Mouse (Mus musculus) forebrain, embryonic 11.5 days (tissue): ENCODE measurements around the gene Cpsf6. TPM values are rescaled to one million over a fixed set of nuclear protein-coding genes. Genes with fewer than 3 reads are reported as not detected.
A peak's percentile ranks its signal among the peaks of the same experiment; 100 is the strongest.

Experiments
- ATAC-seq: fragments of 200-750 bp; cut with Nextera tagmentation; replicated peaks from 2 replicates; pipeline ENCODE4 v1.8.0; 2017; ENCODE audit warnings: moderate TSS enrichment; ENCODE audit not compliant: low FRiP score
- DNase-seq: peaks from one replicate; pipeline ENCODE4 v3.0.0-alpha.2; 2017; ENCODE audit warnings: low spot score
- H3K27ac ChIP-seq: fragments of 300-500 bp; sonication (generic); 2 replicates; pipeline ENCODE4 v1.5.1; 2014; ENCODE audit warnings: low read depth, low read length
- H3K27me3 ChIP-seq: fragments of 300-500 bp; sonication (generic); 2 replicates; pipeline ENCODE4 v1.6.1; 2014; ENCODE audit warnings: mild to moderate bottlenecking, low read length, mixed read lengths; ENCODE audit not compliant: control insufficient read depth, insufficient read depth
- H3K36me3 ChIP-seq: fragments of 300-500 bp; sonication (generic); 2 replicates; pipeline ENCODE4 v1.6.1; 2014; ENCODE audit warnings: mild to moderate bottlenecking, low read length, moderate library complexity, mixed read lengths; ENCODE audit not compliant: control insufficient read depth, insufficient read depth
- H3K4me1 ChIP-seq: fragments of 300-500 bp; sonication (generic); replicated peaks from 2 replicates; pipeline ENCODE4 v1.6.1; 2014; ENCODE audit warnings: low read length, mixed read lengths; ENCODE audit not compliant: control insufficient read depth, insufficient read depth
- H3K4me2 ChIP-seq: fragments of 300-500 bp; sonication (generic); 2 replicates; pipeline ENCODE4 v1.6.1; 2014; ENCODE audit warnings: low read depth, mild to moderate bottlenecking, low read length, moderate library complexity, mixed read lengths; ENCODE audit not compliant: severe bottlenecking
- H3K4me3 ChIP-seq: fragments of 300-500 bp; sonication (generic); 2 replicates; pipeline ENCODE4 v1.5.1; 2014; ENCODE audit warnings: low read depth, low read length
- H3K9ac ChIP-seq: fragments of 300-500 bp; sonication (generic); 2 replicates; pipeline ENCODE4 v1.6.1; 2014; ENCODE audit warnings: low read length
- H3K9me3 ChIP-seq: fragments of 300-500 bp; sonication (generic); 2 replicates; pipeline ENCODE4 v1.6.1; 2016; ENCODE audit warnings: low read length, mixed read lengths; ENCODE audit not compliant: control insufficient read depth
- WGBS: fragments of 180-500 bp; shearing (Covaris S2); extraction: QIAGEN DNeasy Blood & Tissue Kit; methylation state at CpG from one replicate; pipeline ENCODE4 v1.1.7; 2014; 5-methylcytosine and 5-hydroxymethylcytosine counted together
- polyA plus RNA-seq: library from polyadenylated mRNA; unstranded; fragments of >200 nt; fragmentation: Nextera tagmentation; extraction: Ambion mirVana; gene quantifications from 2 replicates; pipeline ENCODE4 v1.2.1, GENCODE M21; 2014

The Cpsf6 gene
- polyA plus RNA-seq, 1 experiment from 2014 or later = 282 TPM

- Histone ChIP-seq H3K27me3 (no peaks in the 10 kb centered on the region), H3K27ac (no peak overlapping the region), H3K9ac (no peak overlapping the region), H3K4me2 (no peak overlapping the region), H3K36me3 (no peaks in the 10 kb centered on the region), H3K4me1 (no peaks in the 10 kb centered on the region; the same call in 1 of the 2 replicates), H3K9me3 (no peaks in the 10 kb centered on the region), H3K4me3 (no peak overlapping the region)
- 91% methylated on average over 6 of the region's 6 CpGs for WGBS
- DNase-seq (no peak), ATAC-seq (no peak)
Observed at GRCm38 (mm10) chr10:117404384-117404783, 24.6 kb upstream of the Cpsf6 start.

DNA sequence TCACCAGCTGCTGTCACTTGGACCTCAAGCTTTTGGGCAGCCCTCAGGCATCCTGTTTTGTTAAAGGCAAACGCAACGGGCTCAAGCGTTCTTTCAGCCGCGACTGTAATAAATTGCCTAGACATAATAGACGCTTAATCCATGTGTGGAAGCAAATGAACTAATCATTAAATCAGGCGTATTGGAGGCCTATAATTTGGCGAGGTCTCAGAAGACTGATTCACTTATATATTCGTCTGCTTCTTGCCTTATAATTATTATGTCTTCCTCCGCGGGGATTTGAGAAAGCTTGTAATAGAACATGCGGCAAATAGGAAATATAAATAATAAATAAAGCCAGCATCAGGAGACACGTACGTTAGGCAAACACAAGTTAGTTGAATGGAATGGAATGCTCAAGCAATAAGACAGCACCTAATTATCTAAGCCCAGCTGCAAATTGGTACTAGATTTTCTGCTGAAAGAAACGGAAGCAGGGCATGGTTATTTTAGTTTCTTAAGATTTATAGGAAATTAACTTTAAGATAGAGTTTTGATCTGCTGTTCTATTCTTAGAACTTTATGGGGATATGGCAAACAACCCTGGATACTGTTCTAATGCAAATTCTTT, 23.6 kb upstream of the Cpsf6 start:
- DNase-seq (no peak), ATAC-seq (no peak)
- no peak overlapping the region; the same call in 1 of the 2 replicates for H3K27ac ChIP-seq
- no peak overlapping the region for H3K4me3 ChIP-seq
- H3K9me3 ChIP-seq = no peaks in the 10 kb centered on the region
- no peaks in the 10 kb centered on the region for H3K36me3 ChIP-seq
- H3K27me3 ChIP-seq = no peaks in the 10 kb centered on the region
- no peak overlapping the region for H3K4me2 ChIP-seq
- no peak overlapping the region for H3K9ac ChIP-seq
- WGBS = 53% methylated on average over 15 of the region's 15 CpGs
- H3K4me1 ChIP-seq = no peaks in the 10 kb centered on the region; the same call in 1 of the 2 replicates

GRCm38 (mm10) chr10:117402403-117403333, 22.9 kb upstream of the Cpsf6 start:
- Histone ChIP-seq H3K4me1 (no peaks in the 10 kb centered on the region; the same call in 1 of the 2 replicates), H3K9me3 (no peaks in the 10 kb centered on the region), H3K4me3 (no peak overlapping the region), H3K27me3 (no peaks in the 10 kb centered on the region), H3K9ac (no peak overlapping the region), H3K36me3 (no peaks in the 10 kb centered on the region), H3K4me2 (no peak overlapping the region), H3K27ac (no peak overlapping the region)
- ATAC-seq = no peak
- 78% methylated on average over 20 of the region's 20 CpGs for WGBS
- DNase-seq = peak; percentile 75

DNA sequence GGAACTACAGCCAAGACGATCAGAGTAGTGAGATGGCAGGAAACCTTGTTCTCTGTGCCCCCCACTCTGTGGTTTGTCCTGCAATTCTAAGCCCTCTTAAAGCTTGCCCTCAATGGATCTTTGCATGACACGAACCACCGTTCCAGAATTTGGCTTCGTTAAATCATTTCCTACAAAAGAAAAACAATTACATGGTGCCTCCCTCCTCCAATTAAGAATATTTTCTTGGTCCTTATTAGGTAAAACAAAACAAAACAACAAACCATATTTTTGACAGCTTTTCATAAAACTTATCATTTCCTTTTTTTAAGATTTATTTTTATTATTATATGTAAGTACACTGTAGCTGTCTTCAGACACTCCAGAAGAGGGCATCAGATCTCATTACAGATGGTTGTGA, 21.5 kb upstream of the Cpsf6 start:
- DNase-seq (no peak), ATAC-seq (no peak)
- 86% methylated on average over 4 of the region's 4 CpGs for WGBS
- Histone ChIP-seq H3K36me3 (no peaks in the 10 kb centered on the region), H3K27ac (no peak overlapping the region), H3K9ac (no peak overlapping the region), H3K9me3 (no peaks in the 10 kb centered on the region), H3K27me3 (no peaks in the 10 kb centered on the region), H3K4me2 (no peak overlapping the region), H3K4me3 (no peak overlapping the region), H3K4me1 (no peaks in the 10 kb centered on the region; the same call in 1 of the 2 replicates)

GRCm38 (mm10) chr10:117400246-117400954, 20.6 kb upstream of the Cpsf6 start:
- H3K4me3 ChIP-seq = no peak overlapping the region
- no peak overlapping the region for H3K9ac ChIP-seq
- ATAC-seq (no peak), DNase-seq (no peak)
- no peaks in the 10 kb centered on the region for H3K9me3 ChIP-seq
- 85% methylated on average over 4 of the region's 4 CpGs for WGBS
- H3K27me3 ChIP-seq = no peaks in the 10 kb centered on the region
- no peaks in the 10 kb centered on the region for H3K36me3 ChIP-seq
- no peaks in the 10 kb centered on the region; the same call in 1 of the 2 replicates for H3K4me1 ChIP-seq
- no peak overlapping the region for H3K4me2 ChIP-seq
- H3K27ac ChIP-seq = no peak overlapping the region

- no peaks in the 10 kb centered on the region for H3K36me3 ChIP-seq
- H3K4me2 ChIP-seq = no peak overlapping the region
- no peak overlapping the region for H3K4me3 ChIP-seq
- no peak for ATAC-seq
- no peaks in the 10 kb centered on the region for H3K27me3 ChIP-seq
- no peak overlapping the region for H3K9ac ChIP-seq
- no peaks in the 10 kb centered on the region; the same call in 1 of the 2 replicates for H3K4me1 ChIP-seq
- H3K27ac ChIP-seq = no peak overlapping the region
- 85% methylated on average over 3 of the region's 3 CpGs for WGBS
- no peaks in the 10 kb centered on the region for H3K9me3 ChIP-seq
- no peak for DNase-seq
Observed at GRCm38 (mm10) chr10:117399839-117400238, 20.0 kb upstream of the Cpsf6 start.

DNA sequence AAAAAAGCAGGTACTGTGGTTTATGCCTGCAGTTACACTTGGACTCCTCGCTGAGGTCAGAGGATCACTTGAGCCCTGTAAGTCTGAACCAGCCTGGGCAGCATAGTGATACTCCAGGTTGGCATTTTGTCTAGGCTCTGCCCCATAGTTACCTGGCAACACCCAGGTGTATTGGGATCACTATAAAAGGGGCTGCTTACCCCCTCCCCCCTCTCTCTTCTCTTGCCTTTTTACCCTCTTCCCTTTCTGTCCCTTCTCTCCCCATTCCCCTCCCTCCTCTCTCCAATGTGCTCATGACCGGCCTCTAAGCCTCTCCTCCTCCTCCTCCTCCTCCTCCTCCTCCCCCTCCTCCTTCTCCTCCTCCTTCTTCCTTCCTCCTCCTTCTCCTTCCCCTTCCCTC, 19.4 kb upstream of the Cpsf6 start:
- Histone ChIP-seq H3K4me2 (no peak overlapping the region), H3K9me3 (no peaks in the 10 kb centered on the region), H3K4me3 (no peak overlapping the region), H3K36me3 (no peaks in the 10 kb centered on the region), H3K4me1 (no peaks in the 10 kb centered on the region; the same call in 1 of the 2 replicates), H3K9ac (no peak overlapping the region), H3K27ac (no peak overlapping the region), H3K27me3 (no peaks in the 10 kb centered on the region)
- no peak for ATAC-seq
- no peak for DNase-seq
- 40% methylated on average over 2 of the region's 2 CpGs for WGBS

DNA sequence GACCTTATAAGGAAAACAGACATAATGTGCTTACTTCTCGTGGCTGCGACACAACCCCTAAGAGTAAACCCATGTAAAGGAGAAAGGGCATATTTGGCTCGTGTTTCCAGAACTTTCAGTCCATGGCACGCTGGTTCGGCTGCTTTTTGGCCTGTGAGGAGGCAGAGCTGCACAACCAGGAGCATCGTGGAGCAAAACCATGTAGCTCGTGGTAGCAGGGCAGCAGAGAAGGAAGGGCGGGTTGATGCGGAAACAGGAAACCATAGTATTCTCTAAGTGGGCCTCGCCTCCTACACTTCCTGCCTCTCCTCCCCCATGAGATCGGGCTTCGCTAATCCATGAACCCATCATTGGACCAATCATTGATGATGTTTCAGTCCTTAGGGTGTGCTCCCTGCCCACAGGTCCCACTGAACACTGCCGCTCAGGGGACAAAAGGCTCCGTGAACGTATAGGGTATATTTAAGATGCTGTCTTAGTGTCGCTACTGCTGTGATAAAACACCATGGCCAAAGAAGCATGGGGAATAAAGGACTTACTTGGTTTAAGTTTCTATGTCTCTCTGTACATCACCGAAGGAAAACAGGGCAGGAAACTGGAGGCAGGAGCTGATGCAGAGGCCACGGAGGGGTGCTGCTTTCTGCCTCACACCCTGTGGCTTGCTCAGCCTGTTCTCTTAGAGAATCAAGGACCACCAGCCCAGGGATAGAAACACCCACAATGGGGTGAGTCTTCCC, 18.4 kb upstream of the Cpsf6 start:
- Histone ChIP-seq H3K9me3 (no peaks in the 10 kb centered on the region), H3K9ac (no peak overlapping the region), H3K4me3 (no peak overlapping the region), H3K4me1 (no peaks in the 10 kb centered on the region; the same call in 1 of the 2 replicates), H3K27me3 (no peaks in the 10 kb centered on the region), H3K27ac (no peak overlapping the region), H3K36me3 (no peaks in the 10 kb centered on the region), H3K4me2 (no peak overlapping the region)
- ATAC-seq = no peak
- 84% methylated on average over 18 of the region's 18 CpGs for WGBS
- DNase-seq = no peak
